Comparison of ENCODE assay signal across 8 mouse cellular contexts in the genomic region with DNA sequence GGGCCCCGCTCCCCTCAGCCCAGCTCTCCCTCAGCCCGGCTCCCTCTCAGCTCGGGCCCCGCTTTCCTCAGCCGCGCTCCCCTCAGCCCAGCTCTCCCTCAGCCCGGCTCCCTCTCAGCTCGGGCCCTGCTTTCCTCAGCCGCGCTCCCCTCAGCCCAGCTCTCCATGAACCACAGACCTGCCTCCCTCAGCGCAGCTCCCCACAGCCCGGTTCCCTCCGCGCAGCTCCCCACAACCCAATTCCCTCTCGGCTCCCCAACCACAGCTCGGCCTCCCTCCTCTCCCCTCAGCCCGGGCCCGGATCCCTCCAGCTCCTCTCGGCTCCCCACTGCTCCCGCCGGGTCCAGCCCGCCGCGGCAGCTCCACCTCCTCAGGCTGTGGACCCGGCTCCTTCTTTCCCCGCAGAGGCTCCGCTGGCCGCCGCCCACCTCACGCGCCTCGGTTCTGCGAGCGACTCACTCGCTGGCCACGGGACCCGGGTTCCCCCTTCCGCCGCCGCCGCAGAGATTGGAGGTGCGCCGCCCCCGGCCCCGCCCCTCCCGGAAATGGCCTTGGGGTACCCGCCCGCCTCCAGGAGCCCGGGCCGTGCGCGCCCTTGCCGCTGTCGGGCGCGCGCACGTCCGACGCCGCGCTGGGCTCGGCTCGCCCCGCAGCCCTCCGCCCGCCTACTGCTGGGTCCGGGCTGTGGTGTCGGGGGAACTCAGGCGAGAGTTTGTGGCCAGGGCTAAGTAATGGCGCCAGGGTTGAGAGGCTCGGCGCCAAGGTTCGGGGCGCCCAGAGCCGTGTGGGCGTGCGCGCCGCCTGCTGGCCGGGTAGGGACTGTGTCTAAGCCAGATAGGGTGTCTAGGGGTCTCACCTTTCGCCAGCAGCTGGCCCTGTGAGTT. TPM values are rescaled to one million over a fixed set of nuclear protein-coding genes. Genes with fewer than 3 reads are reported as not detected.
DNase-seq lines count a peak whose midpoint lies in the region; ATAC-seq and TF ChIP-seq lines count a peak whose summit lies in the region.

Sgpl1 (minus strand) TSS at position 547 of the 884 bp plus-strand sequence.

- peak within 1 kb of the TSS; percentile 96 for H3K4me3 ChIP-seq in hindbrain, embryonic 10.5 days
- H3K4me3 ChIP-seq in lung, postnatal 0 days (ENCODE audit: low read depth, low read length), result peak within 1 kb of the TSS; percentile 78

- peaks cover 30% of the 10 kb centered on the region for H3K4me1 ChIP-seq in hindbrain, embryonic 10.5 days (replicated peaks)
- peaks cover 6% of the 10 kb centered on the region; the same call in 1 of the 2 replicates for H3K4me1 ChIP-seq in lung, postnatal 0 days (ENCODE audit: insufficient read depth, low read depth, low read length)

- peak within 1 kb of the TSS; percentile 94 for H3K27ac ChIP-seq in hindbrain, embryonic 10.5 days
- H3K27ac ChIP-seq in lung, postnatal 0 days (ENCODE audit: low read length), result peak within 1 kb of the TSS; percentile 92

- no peak for TF ChIP-seq EP300 in lung, postnatal 0 days (IDR thresholded peaks at IDR 0.05)

- no peaks in the 10 kb centered on the region for H3K27me3 ChIP-seq in hindbrain, embryonic 10.5 days (ENCODE audit: insufficient read depth, poor library complexity, severe bottlenecking)
- H3K27me3 ChIP-seq in lung, postnatal 0 days (replicated peaks; ENCODE audit: insufficient read depth, low read length), result no peaks in the 10 kb centered on the region

- under 1% methylated on average over 82 of the region's 82 CpGs for WGBS in hindbrain, embryonic 10.5 days
- 1% methylated on average over 58 of the region's 82 CpGs for WGBS in lung, postnatal 0 days

- no peaks in the 10 kb centered on the region for H3K9me3 ChIP-seq in hindbrain, embryonic 10.5 days
- no peaks in the 10 kb centered on the region for H3K9me3 ChIP-seq in lung, postnatal 0 days (ENCODE audit: low read length)

- H3K9ac ChIP-seq in lung, postnatal 0 days (replicated peaks; ENCODE audit: low read depth), result peak within 1 kb of the TSS; percentile 82

- peak; percentile 88 for ATAC-seq in frontal cortex, adult (ENCODE audit: low TSS enrichment)
- ATAC-seq in lung, postnatal 0 days, result peak; percentile 92

- peak; percentile 82 for TF ChIP-seq CTCF in lung, postnatal 0 days (IDR thresholded peaks at IDR 0.05)

- H3K36me3 ChIP-seq in hindbrain, embryonic 10.5 days, result 0 out of 2 replicates have a peak, but pooled peaks cover 2% of the 10 kb centered on the region
- no peaks in the 10 kb centered on the region for H3K36me3 ChIP-seq in lung, postnatal 0 days (ENCODE audit: insufficient read depth, low read length)

- DNase-seq in MEL-GATA-1-ER (ENCODE audit: extremely low read depth, low read depth), result peak; percentile 43
- peak; percentile 78 for DNase-seq in cerebellum, adult 8-10 months
- peak; percentile 92 for DNase-seq in hindbrain, embryonic 10.5 days (ENCODE audit: low spot score)
- DNase-seq in layer of hippocampus, adult 9-11 months, result peak; percentile 89
- DNase-seq in lung, postnatal 0 days (ENCODE audit: low spot score), result peak; percentile 95
- peak; percentile 82 for DNase-seq in ovary, postnatal 14 days (ENCODE audit: low spot score)
- peak; percentile 93 for DNase-seq in thymus, postnatal 14 days

- H3K4me2 ChIP-seq in lung, postnatal 0 days (replicated peaks; ENCODE audit: low read depth, low read length), result peak within 1 kb of the TSS; percentile 99

RNA-seq across cellular contexts. Expression of gene Sgpl1, which starts in this region (rescaled TPM):
- polyA plus RNA-seq in hindbrain, embryonic 10.5 days (2016; fragmentation: Nextera tagmentation; extraction: Ambion mirVana), result 64.8 and 73.0 TPM in 2 replicates
- polyA plus RNA-seq in lung, postnatal 0 days (2015; fragmentation: Nextera tagmentation; extraction: Ambion mirVana), result 33.7 and 36.3 TPM in 2 replicates

Comparison
In these comparisons a context has a peak if more than half of its experiments do, and no peak if none do; other contexts are left out.
1. Peak in every context shown above with its lines: DNase-seq, ATAC-seq, H3K4me3 ChIP-seq and H3K27ac ChIP-seq.
2. DNase-seq: peak in every context shown above with its lines; median percentile 95 in lung, postnatal 0 days; 93 in thymus, postnatal 14 days; 92 in hindbrain, embryonic 10.5 days; 89 in layer of hippocampus, adult 9-11 months; 82 in ovary, postnatal 14 days; 78 in cerebellum, adult 8-10 months; 43 in MEL-GATA-1-ER.